Mouse (Mus musculus): Measurements from ENCODE around the gene Tmem170. TPM values are rescaled to one million over a fixed set of nuclear protein-coding genes. Genes with fewer than 3 reads are reported as not detected.

Gene Tmem170
- polyA plus RNA-seq, 1 experiment from 2014 or later = 5.3 TPM

DNA sequence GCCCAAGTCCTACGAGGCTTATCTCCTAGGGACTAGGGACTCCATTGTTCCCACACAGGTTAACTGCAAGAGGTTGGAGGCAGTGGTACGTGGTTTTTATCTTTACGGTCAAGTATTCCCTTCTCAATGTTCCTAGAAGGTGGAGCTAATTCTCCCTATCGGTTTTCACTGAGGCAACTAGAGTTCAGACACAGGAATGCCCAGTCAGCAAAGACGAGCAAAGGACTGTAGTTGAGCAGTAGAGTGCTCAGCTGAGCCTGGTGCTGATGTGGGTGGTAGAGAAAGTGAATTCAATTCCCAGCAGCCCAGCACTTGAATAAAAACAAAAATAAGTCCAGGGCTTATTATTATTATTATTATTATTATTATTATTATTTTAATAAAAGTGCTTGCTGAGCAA is 16.1 kb upstream of the Tmem170 start:
- no peak for ATAC-seq
- no peak overlapping the region for H3K4me2 ChIP-seq (replicated peaks)
- H3K4me3 ChIP-seq (replicated peaks) = no peak overlapping the region
- H3K9me3 ChIP-seq = no peaks in the 10 kb centered on the region
- no peaks in the 10 kb centered on the region for H3K36me3 ChIP-seq
- H3K27ac ChIP-seq = no peak overlapping the region
- H3K4me1 ChIP-seq (replicated peaks) = peaks cover 13% of the 10 kb centered on the region; the same call in 1 of the 2 replicates
- H3K9ac ChIP-seq (replicated peaks) = no peak overlapping the region
- WGBS = 73% methylated on average over 5 of the region's 5 CpGs
- peaks cover 48% of the 10 kb centered on the region for H3K27me3 ChIP-seq

DNA sequence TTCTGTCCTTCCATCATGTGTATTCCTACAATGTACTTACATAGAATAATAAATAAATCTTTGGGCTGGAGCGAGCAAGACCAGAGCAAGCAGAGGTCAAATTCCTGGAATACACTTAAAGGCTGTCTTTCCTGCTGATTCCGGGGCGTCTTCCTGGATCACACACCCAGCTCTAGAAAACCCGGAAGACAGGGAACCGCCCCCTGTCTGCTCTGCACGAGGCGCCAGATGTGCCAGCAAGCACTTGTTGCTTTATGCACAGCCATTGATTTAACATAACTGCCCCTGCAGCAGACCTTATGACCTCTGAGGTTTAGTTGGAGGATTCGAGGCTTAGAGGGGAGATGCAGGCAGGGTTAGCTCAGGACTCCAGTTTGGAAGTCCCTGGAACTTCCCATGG is 15.4 kb upstream of the Tmem170 start:
- H3K4me1 ChIP-seq (replicated peaks) = peaks cover 13% of the 10 kb centered on the region; the same call in 1 of the 2 replicates
- H3K27me3 ChIP-seq = peaks cover 48% of the 10 kb centered on the region
- no peak overlapping the region for H3K4me2 ChIP-seq (replicated peaks)
- H3K27ac ChIP-seq = no peak overlapping the region
- H3K4me3 ChIP-seq (replicated peaks) = no peak overlapping the region
- no peak overlapping the region for H3K9ac ChIP-seq (replicated peaks)
- 47% methylated on average over 8 of the region's 8 CpGs for WGBS
- no peaks in the 10 kb centered on the region for H3K9me3 ChIP-seq
- ATAC-seq = no peak
- H3K36me3 ChIP-seq = no peaks in the 10 kb centered on the region

DNA sequence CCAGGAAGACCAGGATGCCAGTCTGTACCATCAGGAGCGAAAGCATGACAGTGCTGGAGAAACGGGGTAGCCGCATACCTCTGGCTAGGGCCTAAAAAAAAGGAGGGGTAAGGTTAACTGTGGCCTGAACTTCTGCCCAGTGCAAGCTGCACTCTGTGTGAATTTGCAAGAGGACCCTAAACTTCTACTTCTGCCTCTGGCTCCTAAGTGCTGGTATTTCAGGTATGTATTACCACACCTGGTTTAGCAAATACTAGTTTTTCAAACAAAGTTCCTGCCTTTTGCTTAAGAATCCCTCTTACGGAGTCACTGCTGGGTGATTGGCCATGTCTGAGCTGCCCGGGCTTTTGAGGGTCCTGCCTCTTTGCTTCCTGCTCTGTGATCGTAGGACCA is 14.4 kb upstream of the Tmem170 start:
- H3K9me3 ChIP-seq = no peaks in the 10 kb centered on the region
- no peak overlapping the region for H3K4me3 ChIP-seq (replicated peaks)
- WGBS = 73% methylated on average over 6 of the region's 6 CpGs
- no peak for ATAC-seq
- no peaks in the 10 kb centered on the region for H3K36me3 ChIP-seq
- no peak overlapping the region for H3K4me2 ChIP-seq (replicated peaks)
- H3K27ac ChIP-seq = no peak overlapping the region
- H3K27me3 ChIP-seq = peaks cover 56% of the 10 kb centered on the region
- H3K9ac ChIP-seq (replicated peaks) = no peak overlapping the region
- H3K4me1 ChIP-seq (replicated peaks) = peaks cover 13% of the 10 kb centered on the region; the same call in 1 of the 2 replicates

DNA sequence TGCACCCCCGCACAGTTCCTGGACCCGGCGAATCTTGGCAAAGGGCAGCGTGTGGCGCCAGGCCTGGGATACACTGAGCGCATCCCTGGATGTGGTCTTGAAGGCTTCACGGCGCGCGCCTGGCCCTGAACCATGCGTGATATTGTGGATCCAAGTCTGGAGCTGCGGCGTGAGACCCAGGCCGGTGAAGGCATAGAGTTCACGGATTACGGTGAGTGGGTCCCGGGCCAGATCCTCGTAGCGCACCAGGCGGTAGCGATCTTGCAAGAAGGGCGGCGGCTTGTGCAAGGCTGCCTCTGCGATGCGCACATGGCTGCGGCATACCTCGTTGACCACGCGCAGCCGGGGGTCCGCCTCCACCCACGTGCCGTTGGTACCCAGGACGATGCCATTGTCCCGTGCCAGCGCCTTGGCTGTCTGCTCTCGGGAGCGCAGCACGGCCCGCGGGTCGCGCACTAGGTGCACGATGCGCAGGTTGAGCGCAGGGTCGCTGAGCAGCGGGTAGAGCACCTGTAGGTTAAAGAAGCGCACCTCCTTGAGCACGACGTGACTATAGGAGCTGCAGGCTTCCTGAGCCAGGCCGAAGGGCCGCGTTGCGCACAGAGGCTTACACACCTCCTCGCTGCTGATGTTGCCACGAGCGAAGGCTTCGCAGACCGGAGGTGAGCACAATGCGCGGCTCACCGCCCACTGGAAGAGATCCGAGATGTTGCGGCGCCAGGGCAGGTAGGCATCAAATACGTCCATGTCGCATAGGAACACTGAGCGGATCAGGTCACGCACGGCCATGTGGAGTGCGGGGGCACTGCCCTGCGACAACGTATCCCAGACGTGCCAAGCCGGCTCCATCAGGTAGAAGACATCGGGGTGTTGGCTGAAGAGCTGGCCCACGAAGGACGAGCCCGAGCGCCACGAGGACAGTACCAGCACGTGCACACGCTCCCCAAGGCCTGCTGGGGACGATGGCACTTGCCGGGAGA is 13.7 kb upstream of the Tmem170 start:
- peak overlapping the region; percentile 30 for H3K4me3 ChIP-seq (replicated peaks)
- WGBS = 11% methylated on average over 86 of the region's 86 CpGs
- peak overlapping the region; percentile 48 for H3K4me2 ChIP-seq (replicated peaks)
- H3K9ac ChIP-seq (replicated peaks) = 0 out of 2 replicates have a peak overlapping the region, but pooled peaks have one; percentile 19
- no peak for ATAC-seq
- H3K9me3 ChIP-seq = no peaks in the 10 kb centered on the region
- peaks cover 13% of the 10 kb centered on the region; the same call in 1 of the 2 replicates for H3K4me1 ChIP-seq (replicated peaks)
- peaks cover 56% of the 10 kb centered on the region for H3K27me3 ChIP-seq
- no peak overlapping the region for H3K27ac ChIP-seq
- no peaks in the 10 kb centered on the region for H3K36me3 ChIP-seq

DNA sequence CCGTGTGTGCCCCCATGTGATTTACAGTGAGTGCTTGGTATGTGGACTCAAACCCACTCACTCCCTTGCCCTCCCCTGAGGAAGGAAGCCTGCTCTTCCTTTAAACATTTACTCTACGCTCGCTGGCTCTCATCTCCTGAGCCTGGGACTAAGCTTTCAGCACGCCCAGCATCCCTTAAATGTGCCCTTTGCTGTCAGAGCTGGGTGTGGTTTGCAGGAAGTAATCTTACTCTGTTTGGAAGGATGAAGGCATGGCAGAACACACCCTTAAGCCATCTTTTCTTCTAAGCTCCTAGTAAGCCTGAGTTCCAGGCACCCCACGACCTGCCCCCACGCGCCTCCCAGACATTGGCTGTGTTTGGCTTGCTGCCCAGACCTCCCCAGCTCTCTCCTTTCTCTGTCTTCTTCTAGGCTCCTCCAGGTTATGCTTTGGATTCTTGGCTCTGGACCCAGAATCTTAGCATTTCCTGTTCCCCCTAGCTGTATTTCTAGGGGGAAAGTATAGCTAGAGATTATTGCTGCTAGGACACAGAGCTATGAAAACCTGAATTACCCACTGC is 11.6 kb upstream of the Tmem170 start:
- WGBS = 53% methylated on average over 7 of the region's 7 CpGs
- H3K27me3 ChIP-seq = peaks cover 56% of the 10 kb centered on the region
- H3K4me2 ChIP-seq (replicated peaks) = no peak overlapping the region

DNA sequence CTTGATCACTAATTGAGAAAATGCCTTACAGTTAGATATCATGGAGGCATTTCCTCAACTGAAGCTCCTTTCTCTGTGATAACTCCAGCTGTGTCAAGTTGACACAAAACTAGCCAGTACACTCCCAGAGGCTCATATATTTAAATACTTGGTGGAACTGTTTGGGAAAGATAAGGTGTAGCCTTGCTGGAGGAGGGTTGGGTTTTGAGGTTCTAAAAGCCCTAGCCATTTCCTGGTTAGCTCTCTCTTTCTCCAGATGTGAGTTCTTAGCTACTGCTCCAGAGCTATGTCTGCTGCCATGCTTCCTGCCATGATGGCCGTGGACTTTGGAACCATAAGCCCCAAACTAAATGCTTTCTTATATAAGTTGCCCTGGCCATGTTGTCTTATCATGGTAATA is 10.9 kb upstream of the Tmem170 start:
- Histone ChIP-seq H3K36me3 (no peaks in the 10 kb centered on the region), H3K4me2 (replicated peaks) (no peak overlapping the region), H3K9ac (replicated peaks) (no peak overlapping the region), H3K4me3 (replicated peaks) (no peak overlapping the region), H3K9me3 (no peaks in the 10 kb centered on the region), H3K27me3 (peaks cover 55% of the 10 kb centered on the region), H3K4me1 (replicated peaks) (peaks cover 13% of the 10 kb centered on the region; the same call in 1 of the 2 replicates), H3K27ac (no peak overlapping the region)
- no peak for ATAC-seq
- WGBS = 78% methylated on average over 1 of the region's 1 CpGs

More for the DNA sequence above, 11.6 kb upstream of the Tmem170 start:
- H3K9me3 ChIP-seq = no peaks in the 10 kb centered on the region
- peaks cover 13% of the 10 kb centered on the region; the same call in 1 of the 2 replicates for H3K4me1 ChIP-seq (replicated peaks)
- no peak overlapping the region for H3K4me3 ChIP-seq (replicated peaks)
- H3K36me3 ChIP-seq = no peaks in the 10 kb centered on the region
- no peak overlapping the region for H3K9ac ChIP-seq (replicated peaks)
- no peak for ATAC-seq
- H3K27ac ChIP-seq = no peak overlapping the region

DNA sequence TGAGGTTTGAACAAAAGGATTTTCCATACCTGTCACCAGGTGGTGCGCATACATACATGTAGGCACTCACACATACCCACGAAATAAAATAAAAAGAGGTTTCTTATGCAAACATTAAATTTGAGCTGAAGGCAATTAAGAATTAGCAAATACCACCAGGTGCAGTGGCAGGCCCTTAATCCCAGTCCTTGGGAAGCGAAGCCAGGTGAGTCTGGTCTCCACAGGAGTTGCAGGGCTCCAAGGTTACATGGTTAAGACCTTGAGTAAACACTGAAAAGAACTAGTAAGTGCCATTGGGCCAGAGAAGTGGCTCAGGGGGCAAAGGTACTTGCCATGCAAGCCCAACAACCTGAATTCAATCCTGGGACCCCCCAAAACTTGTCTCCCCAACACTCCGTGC is 7.1 kb upstream of the Tmem170 start:
- H3K27me3 ChIP-seq = peaks cover 18% of the 10 kb centered on the region
- no peak overlapping the region for H3K4me2 ChIP-seq (replicated peaks)
- ATAC-seq = no peak
- WGBS = 85% methylated on average over 4 of the region's 4 CpGs
- no peaks in the 10 kb centered on the region for H3K36me3 ChIP-seq
- H3K9me3 ChIP-seq = no peaks in the 10 kb centered on the region
- 0 out of 2 replicates have a peak, but pooled peaks cover 3% of the 10 kb centered on the region for H3K4me1 ChIP-seq (replicated peaks)
- no peak overlapping the region for H3K4me3 ChIP-seq (replicated peaks)
- H3K27ac ChIP-seq = no peak overlapping the region
- H3K9ac ChIP-seq (replicated peaks) = no peak overlapping the region

DNA sequence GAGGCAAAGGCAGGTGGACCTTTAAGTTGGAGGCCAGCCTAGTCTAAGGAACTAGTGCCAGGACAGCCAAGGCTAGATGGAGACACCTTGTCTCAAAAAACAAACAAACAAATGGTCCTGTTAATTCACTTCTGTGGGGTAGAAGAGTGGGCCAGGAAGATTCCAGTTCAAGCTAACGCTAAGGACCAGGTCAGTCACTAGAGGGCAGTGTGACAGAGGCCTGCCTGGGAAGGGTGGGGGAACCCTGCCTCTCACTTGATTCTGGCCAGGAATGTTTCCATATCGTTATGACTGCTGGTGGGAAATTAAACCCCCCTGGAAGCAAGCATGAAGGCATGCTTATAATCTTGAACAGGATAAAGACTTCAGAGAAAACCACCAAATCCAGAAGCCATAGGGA is 5.0 kb upstream of the Tmem170 start:
- no peak overlapping the region for H3K27ac ChIP-seq
- H3K36me3 ChIP-seq = no peaks in the 10 kb centered on the region
- H3K4me1 ChIP-seq (replicated peaks) = no peaks in the 10 kb centered on the region
- no peak overlapping the region for H3K4me3 ChIP-seq (replicated peaks)
- peaks cover 4% of the 10 kb centered on the region; the same call in 1 of the 2 replicates for H3K27me3 ChIP-seq
- ATAC-seq = no peak
- no peaks in the 10 kb centered on the region for H3K9me3 ChIP-seq
- H3K9ac ChIP-seq (replicated peaks) = no peak overlapping the region
- 2% methylated on average over 2 of the region's 2 CpGs for WGBS
- H3K4me2 ChIP-seq (replicated peaks) = no peak overlapping the region

DNA sequence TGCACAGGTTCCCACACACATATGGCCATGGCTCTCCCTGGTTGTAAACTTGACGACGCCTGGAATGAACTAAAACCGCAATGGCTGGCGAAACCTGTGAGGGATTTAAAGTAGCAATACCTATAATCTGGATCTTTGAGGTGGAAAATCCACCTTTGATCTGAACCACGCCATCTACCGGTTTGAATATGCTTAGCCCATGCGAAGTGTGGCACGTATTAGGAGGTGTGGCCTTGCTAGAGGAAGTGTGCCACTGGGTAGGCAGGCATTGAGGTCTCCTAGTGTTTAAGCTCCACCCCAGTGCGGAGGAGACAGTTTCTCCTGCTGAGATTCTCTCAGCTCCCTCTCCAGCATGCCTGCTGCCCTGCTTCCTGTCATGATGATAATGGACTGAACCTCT is 1.2 kb upstream of the Tmem170 start:
- ATAC-seq = no peak
- Histone ChIP-seq H3K4me2 (replicated peaks) (no peak overlapping the region), H3K4me1 (replicated peaks) (peaks cover 7% of the 10 kb centered on the region), H3K36me3 (no peaks in the 10 kb centered on the region), H3K9ac (replicated peaks) (no peak overlapping the region), H3K27me3 (no peaks in the 10 kb centered on the region), H3K9me3 (no peaks in the 10 kb centered on the region), H3K27ac (no peak overlapping the region), H3K4me3 (replicated peaks) (no peak overlapping the region)
- 60% methylated on average over 9 of the region's 9 CpGs for WGBS

DNA sequence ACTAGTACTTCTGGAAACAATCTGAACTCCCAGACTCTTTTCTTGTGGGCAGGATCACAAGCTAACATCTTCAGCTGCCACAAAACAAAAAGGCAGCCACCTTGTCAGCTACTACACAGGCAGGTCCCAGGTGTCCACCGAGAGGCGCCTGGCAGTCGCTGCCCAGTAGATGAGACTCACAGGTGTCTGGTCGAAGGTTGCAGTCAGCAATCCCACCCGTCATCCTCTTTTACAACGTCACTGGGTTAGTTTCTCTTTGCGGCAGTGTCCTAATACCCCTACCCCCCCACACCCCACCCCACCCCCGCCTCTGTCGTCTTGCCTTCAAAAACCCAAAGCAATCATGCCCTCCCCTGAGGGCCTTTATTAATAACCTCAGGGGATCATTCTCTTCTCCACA is 792 bp downstream of the Tmem170 start:
- Histone ChIP-seq H3K9ac (replicated peaks) (peak overlapping the region; percentile 62), H3K27ac (no peak overlapping the region), H3K27me3 (no peaks in the 10 kb centered on the region), H3K4me2 (replicated peaks) (peak overlapping the region; percentile 73), H3K4me1 (replicated peaks) (peaks cover 7% of the 10 kb centered on the region), H3K4me3 (replicated peaks) (peak overlapping the region; percentile 59), H3K36me3 (no peaks in the 10 kb centered on the region), H3K9me3 (no peaks in the 10 kb centered on the region)
- 32% methylated on average over 9 of the region's 9 CpGs for WGBS
- ATAC-seq = no peak

DNA sequence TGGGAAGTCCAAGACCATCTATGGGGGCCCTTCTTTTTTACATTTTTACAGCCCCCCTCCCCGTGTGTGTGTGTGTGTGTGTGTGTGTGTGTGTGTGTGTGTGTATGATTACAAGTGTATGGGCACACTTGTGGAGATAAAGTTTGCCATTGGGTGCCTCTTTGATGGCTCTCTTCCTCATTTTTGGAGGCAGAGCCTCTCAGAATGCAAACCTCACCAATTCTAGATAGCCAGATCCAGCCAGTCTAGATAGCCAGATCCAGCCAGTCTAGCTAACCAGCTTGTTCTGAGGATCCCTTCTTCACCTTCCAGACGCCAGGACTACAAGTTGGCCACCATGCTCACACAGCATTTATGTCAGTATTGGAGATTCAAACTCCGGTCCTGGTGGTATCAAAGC is 5.3 kb downstream of the Tmem170 start:
- H3K27me3 ChIP-seq = no peaks in the 10 kb centered on the region
- 88% methylated on average over 3 of the region's 3 CpGs for WGBS
- no peak overlapping the region for H3K4me2 ChIP-seq (replicated peaks)
- no peak overlapping the region for H3K27ac ChIP-seq
- no peak for ATAC-seq
- no peak overlapping the region for H3K9ac ChIP-seq (replicated peaks)
- no peak overlapping the region for H3K4me3 ChIP-seq (replicated peaks)
- peaks cover under 1% of the 10 kb centered on the region; the same call in 1 of the 2 replicates for H3K36me3 ChIP-seq
- H3K4me1 ChIP-seq (replicated peaks) = peaks cover 7% of the 10 kb centered on the region
- no peaks in the 10 kb centered on the region for H3K9me3 ChIP-seq

DNA sequence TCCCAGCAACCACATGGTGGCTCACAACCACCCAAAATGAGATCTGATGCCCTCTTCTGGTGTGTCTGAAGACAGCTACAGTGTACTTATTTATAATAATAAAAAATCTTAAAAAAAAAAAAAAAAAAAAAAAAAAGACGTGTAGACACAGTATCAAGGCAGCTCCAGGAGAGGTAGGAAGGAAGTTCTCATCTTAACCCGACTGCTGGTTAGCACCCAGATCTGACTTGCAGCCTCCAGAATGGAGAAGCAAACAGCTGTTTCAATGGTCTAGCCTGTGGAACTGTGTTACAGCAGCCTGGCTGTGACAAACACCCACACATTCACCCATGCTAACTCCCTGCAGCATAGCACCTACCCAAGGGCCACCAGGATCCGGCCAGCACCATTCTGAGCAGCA is 6.2 kb downstream of the Tmem170 start:
- H3K27me3 ChIP-seq = no peaks in the 10 kb centered on the region
- 99% methylated on average over 3 of the region's 3 CpGs for WGBS
- H3K4me2 ChIP-seq (replicated peaks) = no peak overlapping the region
- no peaks in the 10 kb centered on the region; the same call in 1 of the 2 replicates for H3K4me1 ChIP-seq (replicated peaks)
- H3K36me3 ChIP-seq = peaks cover 8% of the 10 kb centered on the region
- no peak overlapping the region for H3K9ac ChIP-seq (replicated peaks)
- H3K9me3 ChIP-seq = no peaks in the 10 kb centered on the region
- H3K4me3 ChIP-seq (replicated peaks) = no peak overlapping the region
- H3K27ac ChIP-seq = no peak overlapping the region
- ATAC-seq = no peak
